Mouse (Mus musculus): ENCODE data around the gene Jade2. TPM values are rescaled to one million over a fixed set of nuclear protein-coding genes. Genes with fewer than 3 reads are reported as not detected.
"Not testable (repeated sequence)": the region's sequence is repeated elsewhere in the genome, so short reads cannot be mapped to it uniquely, and the experiment has no call there.

Gene Jade2
- total and polyA plus RNA-seq, 3 experiments, result 25.6 to 60.1 (median 58.2) TPM

GRCm38 (mm10) chr11:51796272-51796671 lies 61.2 kb downstream of the Jade2 start:
- DNase-seq (ENCODE audit: extremely low read depth), result no peak
- no peak overlapping the region for H3K4me2 ChIP-seq (ENCODE audit: insufficient read depth, low read depth, poor library complexity, severe bottlenecking)
- in situ Hi-C loops (cut with MboI; ENCODE audit: low pct_ligation_motif_present, low pct_unique_long_range_greater_than_20kb, low sequenced_read_pairs), result no loop called here
- H3K27ac ChIP-seq (ENCODE audit: insufficient read depth, low read depth), result no peak overlapping the region
- peaks cover 6 to 16% of the 10 kb centered on the region in 2 experiments for H3K4me1 ChIP-seq (ENCODE audit: control insufficient read depth in 1 of 2, insufficient read depth in 2 of 2)
- no peak for TF ChIP-seq CHD2 (IDR thresholded peaks at IDR 0.05; ENCODE audit: low read length)
- TF ChIP-seq MAFK (IDR thresholded peaks at IDR 0.05; ENCODE audit: insufficient replicate concordance, low read length), result no peak
- no peak overlapping the region for H3K9ac ChIP-seq (ENCODE audit: insufficient read depth, low read depth)
- dilution Hi-C loops (cut with MboI; ENCODE audit: extremely low pct_ligation_motif_present, extremely low pct_unique_long_range_greater_than_20kb, low sequenced_read_pairs), result no loop called here
- H3K36me3 ChIP-seq (replicated peaks in 1 of 2; ENCODE audit: control insufficient read depth in 1 of 2, insufficient read depth in 1 of 2, low read length in 1 of 2), result peaks cover 13 to 19% of the 10 kb centered on the region in 2 experiments
- no peak overlapping the region for H3K4me3 ChIP-seq (replicated peaks in 1 of 3; ENCODE audit: low read depth in 2 of 3, low read length in 2 of 3, poor library complexity in 1 of 3)
- H3K79me2 ChIP-seq (replicated peaks; ENCODE audit: control insufficient read depth, extremely low read depth, insufficient read depth, poor library complexity, severe bottlenecking), result no peaks in the 10 kb centered on the region
- no peaks in the 10 kb centered on the region for H3K27me3 ChIP-seq (replicated peaks)
- H3K9me3 ChIP-seq (replicated peaks; ENCODE audit: low read length), result no peaks in the 10 kb centered on the region

- no peak overlapping the region for H3K4me2 ChIP-seq (ENCODE audit: insufficient read depth, low read depth, poor library complexity, severe bottlenecking)
- DNase-seq (ENCODE audit: extremely low read depth), result no peak
- peaks cover 56 to 68% of the 10 kb centered on the region in 2 experiments for H3K36me3 ChIP-seq (replicated peaks in 1 of 2; ENCODE audit: control insufficient read depth in 1 of 2, insufficient read depth in 1 of 2, low read length in 1 of 2)
- H3K27me3 ChIP-seq (replicated peaks), result no peaks in the 10 kb centered on the region
- TF ChIP-seq ETS1 (conservative IDR thresholded peaks at IDR 0.05; ENCODE audit: low read depth, low read length), result no peak
- H3K79me2 ChIP-seq (replicated peaks; ENCODE audit: control insufficient read depth, extremely low read depth, insufficient read depth, poor library complexity, severe bottlenecking), result no peaks in the 10 kb centered on the region
- dilution Hi-C loops (cut with MboI; ENCODE audit: extremely low pct_ligation_motif_present, extremely low pct_unique_long_range_greater_than_20kb, low sequenced_read_pairs), result no loop called here
- no peak overlapping the region for H3K9ac ChIP-seq (ENCODE audit: insufficient read depth, low read depth)
- in situ Hi-C loops (cut with MboI; ENCODE audit: low pct_ligation_motif_present, low pct_unique_long_range_greater_than_20kb, low sequenced_read_pairs), result no loop called here
- H3K27ac ChIP-seq (ENCODE audit: insufficient read depth, low read depth), result no peak overlapping the region
- H3K4me1 ChIP-seq (ENCODE audit: control insufficient read depth in 1 of 2, insufficient read depth in 2 of 2), result peaks cover 0 to 7% of the 10 kb centered on the region in 2 experiments; a peak in 1 of 4 replicates
- no peak overlapping the region for H3K4me3 ChIP-seq (replicated peaks in 1 of 3; ENCODE audit: low read depth in 2 of 3, low read length in 2 of 3, poor library complexity in 1 of 3)
- H3K9me3 ChIP-seq (replicated peaks; ENCODE audit: low read length), result peaks cover under 1% of the 10 kb centered on the region
Observed at GRCm38 (mm10) chr11:51790662-51791061, 66.8 kb downstream of the Jade2 start.

GRCm38 (mm10) chr11:51789735-51790134 lies 67.7 kb downstream of the Jade2 start:
- H3K4me3 ChIP-seq (replicated peaks in 1 of 3; ENCODE audit: low read depth in 2 of 3, low read length in 2 of 3, poor library complexity in 1 of 3); H3K4me2 ChIP-seq (ENCODE audit: insufficient read depth, low read depth, poor library complexity, severe bottlenecking); in situ Hi-C loops (cut with MboI; ENCODE audit: low pct_ligation_motif_present, low pct_unique_long_range_greater_than_20kb, low sequenced_read_pairs); DNase-seq (ENCODE audit: extremely low read depth); H3K9ac ChIP-seq (ENCODE audit: insufficient read depth, low read depth); dilution Hi-C loops (cut with MboI; ENCODE audit: extremely low pct_ligation_motif_present, extremely low pct_unique_long_range_greater_than_20kb, low sequenced_read_pairs); H3K4me1 ChIP-seq (ENCODE audit: control insufficient read depth in 1 of 2, insufficient read depth in 2 of 2); H3K27me3 ChIP-seq (replicated peaks); H3K79me2 ChIP-seq (replicated peaks; ENCODE audit: control insufficient read depth, extremely low read depth, insufficient read depth, poor library complexity, severe bottlenecking); H3K9me3 ChIP-seq (replicated peaks; ENCODE audit: low read length); H3K27ac ChIP-seq (ENCODE audit: insufficient read depth, low read depth): not testable (repeated sequence)
- H3K36me3 ChIP-seq (replicated peaks in 1 of 2; ENCODE audit: control insufficient read depth in 1 of 2, insufficient read depth in 1 of 2, low read length in 1 of 2), result peaks cover 59 to 71% of the 10 kb centered on the region in 2 experiments
- TF ChIP-seq RAD21 (IDR thresholded peaks at IDR 0.05; ENCODE audit: low read depth, low read length) (peak; percentile 9), MYC (IDR thresholded peaks at IDR 0.05; ENCODE audit: low read depth, low read length) (0 out of 2 replicates have a peak, but pooled peaks have one; percentile 41), SMC3 (IDR thresholded peaks at IDR 0.05; ENCODE audit: low read depth, low read length) (peak; percentile 30; the same call in 1 of the 2 replicates), CTCF (conservative IDR thresholded peaks at IDR 0.05 in 1 of 2, IDR thresholded peaks at IDR 0.05 in 1 of 2; ENCODE audit: low read depth in 2 of 2, low read length in 2 of 2) (peak in 1 of 2 experiments; percentile 65; a peak in 2 of 4 replicates)
